Mouse (Mus musculus) midbrain, embryonic 16.5 days (tissue): ENCODE measurements around the gene Sox8. TPM values are rescaled to one million over a fixed set of nuclear protein-coding genes. Genes with fewer than 3 reads are reported as not detected.

Experiments used
- ATAC-seq: fragments of 200-750 bp; cut with Nextera tagmentation; 2 replicates; pipeline ENCODE4 v1.8.0; 2017; ENCODE audit warnings: moderate TSS enrichment
- H3K27ac ChIP-seq: fragments of 300-500 bp; sonication (generic); 2 replicates; pipeline ENCODE4 v1.5.1; 2014; ENCODE audit warnings: mild to moderate bottlenecking, low read length, mixed read lengths
- H3K27me3 ChIP-seq: fragments of 300-500 bp; sonication (generic); 2 replicates; pipeline ENCODE4 v1.6.1; 2014; ENCODE audit warnings: low read depth, low read length, mixed read lengths; ENCODE audit not compliant: control insufficient read depth, insufficient read depth
- H3K36me3 ChIP-seq: fragments of 300-500 bp; sonication (generic); 2 replicates; pipeline ENCODE4 v1.6.1; 2014; ENCODE audit warnings: mild to moderate bottlenecking, low read length, moderate library complexity, mixed read lengths; ENCODE audit not compliant: control insufficient read depth, insufficient read depth
- H3K4me1 ChIP-seq: fragments of 300-500 bp; sonication (generic); 2 replicates; pipeline ENCODE4 v1.6.1; 2014; ENCODE audit warnings: mild to moderate bottlenecking, low read length, mixed read lengths; ENCODE audit not compliant: control insufficient read depth, insufficient read depth
- H3K4me2 ChIP-seq: fragments of 300-500 bp; sonication (generic); 2 replicates; pipeline ENCODE4 v1.6.1; 2014; ENCODE audit warnings: mild to moderate bottlenecking, low read length, mixed read lengths
- H3K4me3 ChIP-seq: fragments of 300-500 bp; sonication (generic); 2 replicates; pipeline ENCODE4 v1.5.1; 2014; ENCODE audit warnings: low read depth, mild to moderate bottlenecking, low read length, moderate library complexity, mixed read lengths
- H3K9ac ChIP-seq: fragments of 300-500 bp; sonication (generic); 2 replicates; pipeline ENCODE4 v1.6.1; 2014; ENCODE audit warnings: low read depth, low read length, mixed read lengths
- H3K9me3 ChIP-seq: fragments of 300-500 bp; sonication (generic); replicated peaks from 2 replicates; pipeline ENCODE4 v1.6.1; 2014; ENCODE audit warnings: mild to moderate bottlenecking, low read length, mixed read lengths; ENCODE audit not compliant: control insufficient read depth, poor library complexity, severe bottlenecking
- WGBS: fragments of 180-500 bp; shearing (Covaris S2); extraction: QIAGEN DNeasy Blood & Tissue Kit; methylation state at CpG from one replicate; pipeline ENCODE4 v1.1.7; 2014; 5-methylcytosine and 5-hydroxymethylcytosine counted together
- polyA plus RNA-seq: library from polyadenylated mRNA; unstranded; fragments of >200 nt; fragmentation: Nextera tagmentation; extraction: Ambion mirVana; gene quantifications from 2 replicates; pipeline ENCODE4 v1.2.1, GENCODE M21; 2015

Gene Sox8
- 10.1 and 16.2 TPM in 2 replicates for polyA plus RNA-seq

GRCm38 (mm10) chr17:25570648-25571452 lies at the start of gene Sox8:
Sox8 (minus strand) TSS chr17:25570686.
- Histone ChIP-seq H3K36me3 (no peaks in the 10 kb centered on the region), H3K4me2 (peak within 1 kb of the TSS; percentile 96), H3K27ac (no peak within 1 kb of the TSS), H3K9me3 (no peaks in the 10 kb centered on the region), H3K9ac (peak within 1 kb of the TSS; percentile 68), H3K4me3 (peak within 1 kb of the TSS; percentile 50), H3K27me3 (peaks cover 32% of the 10 kb centered on the region), H3K4me1 (peaks cover 18% of the 10 kb centered on the region)
- peak; percentile 72 for ATAC-seq
- under 1% methylated on average over 54 of the region's 61 CpGs for WGBS

DNA sequence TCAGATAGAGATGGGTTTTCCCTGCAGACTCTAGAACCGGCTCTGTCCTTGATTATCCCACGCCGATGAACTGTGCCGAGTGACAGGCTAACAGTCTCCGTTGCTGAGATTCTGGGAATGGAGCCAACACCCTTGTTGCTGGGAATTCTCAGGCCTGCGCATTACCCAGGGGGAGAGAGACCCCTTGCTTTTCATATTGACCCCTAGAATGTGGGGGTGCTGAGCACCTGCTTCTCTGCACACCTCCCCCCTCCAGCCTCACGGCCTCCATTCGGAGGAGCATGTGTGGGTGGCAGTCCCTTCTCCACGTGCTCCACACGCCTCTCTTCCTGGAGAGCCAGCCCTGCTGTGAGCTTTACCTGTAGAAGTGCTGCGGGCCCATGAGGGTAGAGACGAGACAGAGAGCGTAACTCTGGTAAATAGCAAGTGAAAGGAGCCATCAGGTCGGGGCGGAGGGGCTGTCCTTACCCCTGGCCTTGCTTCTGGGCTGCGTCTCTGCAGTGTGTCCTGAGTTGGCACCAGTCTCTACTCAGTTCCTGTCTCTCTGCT lies 48.1 kb upstream of the Sox8 start:
- Histone ChIP-seq H3K4me2 (0 out of 2 replicates have a peak overlapping the region, but pooled peaks have one; percentile 8), H3K36me3 (no peaks in the 10 kb centered on the region), H3K4me1 (peaks cover 9% of the 10 kb centered on the region), H3K9me3 (no peaks in the 10 kb centered on the region), H3K27ac (peak overlapping the region; percentile 50), H3K4me3 (no peak overlapping the region), H3K27me3 (no peaks in the 10 kb centered on the region), H3K9ac (peak overlapping the region; percentile 10; the same call in 1 of the 2 replicates)
- peak; percentile 64; the same call in 1 of the 2 replicates for ATAC-seq
- 44% methylated on average over 16 of the region's 16 CpGs for WGBS

- H3K36me3 ChIP-seq, result no peaks in the 10 kb centered on the region
- peaks cover 14% of the 10 kb centered on the region for H3K4me1 ChIP-seq
- no peak overlapping the region for H3K9ac ChIP-seq
- no peaks in the 10 kb centered on the region for H3K9me3 ChIP-seq
- no peak overlapping the region for H3K27ac ChIP-seq
- no peak overlapping the region for H3K4me2 ChIP-seq
- H3K27me3 ChIP-seq, result no peaks in the 10 kb centered on the region
- ATAC-seq, result no peak
- H3K4me3 ChIP-seq, result no peak overlapping the region
- WGBS, result 93% methylated on average over 10 of the region's 10 CpGs
Observed at GRCm38 (mm10) chr17:25614723-25615510, 44.4 kb upstream of the Sox8 start.

- H3K27me3 ChIP-seq, result no peaks in the 10 kb centered on the region
- H3K9ac ChIP-seq, result no peak overlapping the region
- peaks cover 16% of the 10 kb centered on the region for H3K4me1 ChIP-seq
- no peak overlapping the region for H3K27ac ChIP-seq
- no peak overlapping the region for H3K4me3 ChIP-seq
- H3K36me3 ChIP-seq, result no peaks in the 10 kb centered on the region
- no peaks in the 10 kb centered on the region for H3K9me3 ChIP-seq
- 94% methylated on average over 6 of the region's 6 CpGs for WGBS
- ATAC-seq, result no peak
- H3K4me2 ChIP-seq, result no peak overlapping the region
Observed at GRCm38 (mm10) chr17:25613323-25613722, 42.8 kb upstream of the Sox8 start.

DNA sequence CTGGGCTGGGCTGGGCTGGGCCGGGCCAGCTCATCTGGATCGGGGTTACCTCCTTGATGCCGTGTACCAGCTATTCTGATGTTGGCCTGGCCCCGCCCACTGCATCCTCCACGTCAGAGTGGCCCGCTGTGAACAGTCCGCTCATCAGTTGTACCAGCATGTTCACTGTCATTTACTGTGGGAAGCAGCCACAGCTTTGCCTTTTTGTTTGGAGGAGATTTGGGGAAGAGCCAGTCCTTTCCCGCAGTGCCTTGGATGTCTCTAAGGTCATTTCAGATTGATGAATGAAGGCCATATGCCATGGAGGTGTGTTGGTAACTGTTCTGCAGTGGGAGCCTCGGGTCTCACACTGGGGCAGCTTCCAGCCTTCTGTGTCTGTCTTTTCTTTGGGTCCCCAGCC lies 42.1 kb upstream of the Sox8 start:
- no peak overlapping the region for H3K27ac ChIP-seq
- H3K9me3 ChIP-seq, result no peaks in the 10 kb centered on the region
- H3K4me1 ChIP-seq, result peaks cover 12% of the 10 kb centered on the region; the same call in 1 of the 2 replicates
- no peaks in the 10 kb centered on the region for H3K27me3 ChIP-seq
- no peak overlapping the region for H3K4me3 ChIP-seq
- no peak for ATAC-seq
- 81% methylated on average over 9 of the region's 9 CpGs for WGBS
- H3K36me3 ChIP-seq, result no peaks in the 10 kb centered on the region
- H3K9ac ChIP-seq, result no peak overlapping the region
- H3K4me2 ChIP-seq, result no peak overlapping the region

GRCm38 (mm10) chr17:25610151-25610550 lies 39.7 kb upstream of the Sox8 start:
- H3K4me1 ChIP-seq, result peaks cover 12% of the 10 kb centered on the region; the same call in 1 of the 2 replicates
- WGBS, result 52% methylated on average over 9 of the region's 9 CpGs
- peak; percentile 46 for ATAC-seq
- peak overlapping the region; percentile 47; the same call in 1 of the 2 replicates for H3K27ac ChIP-seq
- H3K9ac ChIP-seq, result no peak overlapping the region
- no peaks in the 10 kb centered on the region for H3K36me3 ChIP-seq
- no peaks in the 10 kb centered on the region for H3K27me3 ChIP-seq
- H3K4me2 ChIP-seq, result no peak overlapping the region
- no peaks in the 10 kb centered on the region for H3K9me3 ChIP-seq
- no peak overlapping the region for H3K4me3 ChIP-seq

DNA sequence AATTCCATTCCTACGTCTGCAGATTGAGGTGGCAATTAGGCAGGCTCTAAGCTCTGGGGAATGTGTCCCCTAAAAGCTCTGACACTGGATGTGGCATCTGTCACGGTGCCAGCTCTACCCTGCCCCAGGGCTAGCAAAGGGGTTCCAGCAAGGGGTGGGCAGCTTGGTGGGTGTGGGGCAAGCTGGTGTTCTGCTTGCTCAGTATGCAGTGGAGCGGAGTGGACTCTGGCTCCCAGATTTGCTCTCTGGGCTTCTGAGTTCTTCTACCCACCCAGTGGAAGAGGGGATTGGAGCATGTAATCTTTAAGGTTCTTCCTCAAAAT lies 39.0 kb upstream of the Sox8 start:
- ATAC-seq, result 0 out of 2 replicates have a peak, but pooled peaks have one; percentile 23
- Histone ChIP-seq H3K27ac (peak overlapping the region; percentile 47), H3K9me3 (no peaks in the 10 kb centered on the region), H3K27me3 (no peaks in the 10 kb centered on the region), H3K4me2 (no peak overlapping the region), H3K4me3 (no peak overlapping the region), H3K36me3 (no peaks in the 10 kb centered on the region), H3K4me1 (peaks cover 12% of the 10 kb centered on the region; the same call in 1 of the 2 replicates), H3K9ac (no peak overlapping the region)
- 34% methylated on average over 3 of the region's 3 CpGs for WGBS

- H3K4me3 ChIP-seq, result no peak overlapping the region
- 0 out of 2 replicates have a peak, but pooled peaks have one; percentile 30 for ATAC-seq
- no peak overlapping the region for H3K4me2 ChIP-seq
- no peaks in the 10 kb centered on the region for H3K27me3 ChIP-seq
- 0 out of 2 replicates have a peak overlapping the region, but pooled peaks have one; percentile 32 for H3K9ac ChIP-seq
- H3K9me3 ChIP-seq, result no peaks in the 10 kb centered on the region
- H3K27ac ChIP-seq, result peak overlapping the region; percentile 47
- WGBS, result 59% methylated on average over 10 of the region's 10 CpGs
- H3K36me3 ChIP-seq, result no peaks in the 10 kb centered on the region
- H3K4me1 ChIP-seq, result peaks cover 12% of the 10 kb centered on the region; the same call in 1 of the 2 replicates
Observed at GRCm38 (mm10) chr17:25608821-25609505, 38.5 kb upstream of the Sox8 start.
